Mouse (Mus musculus) spleen, postnatal 14 days (tissue): ENCODE results near the gene Snca.

ENCODE experiments used
- DNase-seq, 2 experiments: peaks; one replicate each; pipeline ENCODE4 v3.0.0; 2021 to 2022; ENCODE audit warnings: low spot score in 2 of 2

Snca gene

DNA sequence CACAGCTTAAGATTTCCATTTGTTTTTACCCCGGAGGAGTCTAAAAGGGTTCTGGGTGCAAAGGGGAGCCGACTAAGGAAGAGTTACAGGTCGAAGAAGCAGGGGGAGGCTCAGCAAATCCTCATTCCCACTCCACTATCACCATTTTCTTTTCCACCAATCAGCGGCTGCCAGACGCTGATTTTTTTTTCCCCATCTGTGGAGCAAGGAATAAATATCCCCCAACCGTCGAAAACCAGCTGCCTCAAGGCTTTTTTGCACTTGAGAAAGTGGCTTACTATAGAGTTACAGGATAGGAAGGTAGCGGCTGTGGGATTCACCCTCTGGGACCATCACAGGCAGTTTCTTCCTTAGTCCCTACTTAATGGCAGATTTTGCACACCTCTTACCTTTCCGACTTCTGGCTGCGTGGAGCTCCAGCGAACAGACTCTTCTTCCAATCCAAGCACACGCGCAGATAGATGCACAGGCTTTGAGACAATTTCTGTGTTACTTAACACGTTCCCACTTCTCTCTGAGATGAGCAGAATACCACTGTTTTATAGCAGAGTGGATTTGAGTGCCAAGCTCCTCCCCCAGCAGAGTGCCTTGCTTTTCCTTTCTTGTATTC lies at the start of gene Snca:
Snca (minus strand) TSS at position 574 of the 610 bp plus-strand sequence.
- DNase-seq: no peak

DNA sequence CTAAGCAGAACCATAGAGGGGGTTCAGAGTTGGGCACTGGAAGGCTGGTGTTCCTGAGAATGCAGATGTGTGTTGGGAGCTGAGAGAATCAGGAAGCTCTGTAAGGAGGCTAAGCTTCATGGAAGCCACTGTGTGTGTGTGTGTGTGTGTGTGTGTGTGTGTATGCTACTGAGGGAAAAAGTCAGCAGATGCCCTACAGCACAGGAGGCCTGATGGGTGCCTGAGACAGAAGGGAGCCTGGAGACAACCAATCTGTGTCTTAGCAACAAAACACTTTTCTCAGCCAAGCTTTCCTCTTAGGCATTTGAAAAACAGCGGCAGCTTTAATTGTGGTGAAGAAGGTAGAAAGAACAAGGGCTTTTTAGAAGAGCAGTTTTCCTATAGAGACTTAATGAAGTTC lies 40.5 kb upstream of the Snca start:
- DNase-seq: no peak

DNA sequence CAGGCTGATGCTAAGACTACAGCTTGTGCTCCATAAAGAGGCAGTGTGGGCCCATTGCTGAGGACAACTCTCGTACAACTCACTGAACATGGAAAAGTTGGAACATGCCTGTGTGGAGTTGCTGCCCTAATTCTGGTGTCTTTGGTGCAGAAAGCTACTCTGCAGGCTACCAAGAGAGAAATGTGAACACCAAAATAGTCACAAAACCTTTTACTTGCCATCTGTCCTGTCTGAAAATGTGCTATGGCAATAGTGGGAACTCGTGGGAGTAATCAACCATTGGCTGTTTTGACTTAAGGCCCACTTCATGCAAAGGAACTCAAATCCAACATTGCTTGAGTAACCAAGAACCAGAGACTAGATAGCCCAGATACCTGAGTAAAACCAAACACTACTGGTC lies 26.9 kb upstream of the Snca start:
- no peak for DNase-seq

GRCm38 (mm10) chr6:60851690-60852089 lies 22.0 kb upstream of the Snca start:
- DNase-seq: no peak

DNA sequence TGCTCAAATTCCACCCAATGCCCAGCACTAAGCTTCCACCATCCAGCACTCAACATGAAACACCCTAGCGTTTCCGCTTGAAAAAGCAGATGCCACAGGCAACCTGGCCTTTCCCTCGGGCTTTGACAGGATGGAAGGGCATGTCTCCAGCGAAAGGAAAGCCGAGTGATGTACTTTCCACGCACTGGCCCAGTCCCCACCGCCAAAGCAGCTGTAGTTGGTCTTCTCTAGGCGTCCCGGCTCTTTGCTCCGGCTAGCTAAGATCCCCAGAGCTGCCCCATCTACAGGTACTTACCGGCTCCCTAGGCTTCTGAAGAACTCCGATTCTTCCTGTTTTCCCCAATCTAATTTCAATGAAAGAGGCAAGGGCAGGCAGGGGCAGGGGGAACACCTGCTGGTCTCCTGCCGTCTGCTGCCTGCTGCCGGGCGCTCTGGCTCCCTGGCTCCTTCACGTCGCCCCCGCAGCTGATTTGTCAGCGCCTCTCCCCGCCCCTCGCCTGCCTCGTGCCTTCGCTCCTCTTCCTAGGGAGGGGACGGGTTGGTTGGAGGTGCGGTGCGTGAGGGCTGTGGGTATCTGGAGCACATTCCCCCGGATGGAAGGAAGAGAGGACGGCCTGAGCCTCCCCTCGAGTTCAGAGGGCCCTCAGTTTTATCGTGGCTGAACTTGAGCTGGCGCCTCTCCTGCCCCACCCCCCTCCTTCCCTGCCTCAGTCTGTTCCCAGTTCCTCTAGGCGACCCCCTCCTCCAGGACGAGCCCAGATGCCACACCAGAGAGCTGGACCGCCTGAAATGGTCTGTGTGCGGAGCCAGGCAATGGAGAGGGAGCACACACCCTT lies 1.0 kb downstream of the Snca start:
- peak; percentile 64 to 69 for DNase-seq

DNA sequence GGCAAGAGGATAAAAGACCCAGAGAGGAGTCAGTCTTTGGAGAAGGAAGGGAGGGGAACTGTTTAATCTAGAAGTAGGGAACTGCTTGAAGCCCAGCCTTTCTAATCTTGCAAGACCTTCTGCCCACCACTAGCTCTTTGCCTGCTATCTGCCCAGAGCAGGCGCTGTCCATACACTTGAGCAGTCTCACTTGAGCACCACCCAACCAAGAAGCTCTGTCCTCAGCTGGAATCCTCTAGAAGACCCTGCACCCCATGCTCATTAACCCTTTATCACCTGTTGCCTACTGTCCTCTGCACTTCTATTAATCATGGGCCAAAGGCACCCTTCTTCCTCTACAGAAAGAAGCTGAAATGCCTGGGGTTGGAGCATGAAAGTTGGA lies 1.6 kb downstream of the Snca start:
- DNase-seq: peak; percentile 41 to 55

GRCm38 (mm10) chr6:60827290-60827689 lies 2.4 kb downstream of the Snca start:
- DNase-seq: no peak

- DNase-seq: no peak
Observed at GRCm38 (mm10) chr6:60819272-60819671, 10.4 kb downstream of the Snca start.

DNA sequence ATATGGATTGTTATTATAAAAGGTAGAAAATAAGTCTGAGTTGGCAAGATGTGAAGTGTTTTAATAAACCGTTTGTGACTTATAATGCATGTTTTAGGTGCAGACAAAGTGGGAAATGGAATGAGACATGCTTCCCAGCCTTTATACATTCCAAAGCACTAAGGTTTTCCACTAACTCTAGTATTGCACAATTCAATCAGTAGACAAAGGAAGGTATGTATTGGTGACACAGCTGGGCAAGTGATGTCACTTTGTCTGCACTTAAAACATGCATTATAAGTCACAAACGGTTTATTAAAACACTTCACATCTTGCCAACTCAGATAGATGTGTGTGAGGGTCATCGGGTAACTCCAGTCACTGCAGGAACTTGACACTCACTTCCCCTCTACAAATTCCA lies 16.1 kb downstream of the Snca start:
- DNase-seq: no peak

DNA sequence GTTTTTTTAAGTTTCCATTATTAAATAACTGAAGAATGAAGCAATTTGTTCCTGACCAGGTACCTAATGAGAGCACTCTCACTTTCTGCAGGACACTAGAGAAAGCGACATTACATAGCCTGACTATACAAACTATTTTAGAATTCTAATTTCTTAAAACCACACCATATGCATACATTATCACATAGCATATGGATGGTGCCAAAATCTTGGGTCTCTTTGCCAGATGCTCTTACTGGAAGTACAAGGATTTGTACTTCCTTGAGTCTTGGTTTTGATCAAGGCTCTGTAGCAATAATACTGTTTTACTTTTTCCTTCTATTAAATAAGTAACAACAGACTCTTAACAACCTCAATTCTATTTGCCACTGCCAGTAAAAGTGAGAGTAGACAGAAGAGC lies 31.4 kb downstream of the Snca start:
- no peak for DNase-seq

DNA sequence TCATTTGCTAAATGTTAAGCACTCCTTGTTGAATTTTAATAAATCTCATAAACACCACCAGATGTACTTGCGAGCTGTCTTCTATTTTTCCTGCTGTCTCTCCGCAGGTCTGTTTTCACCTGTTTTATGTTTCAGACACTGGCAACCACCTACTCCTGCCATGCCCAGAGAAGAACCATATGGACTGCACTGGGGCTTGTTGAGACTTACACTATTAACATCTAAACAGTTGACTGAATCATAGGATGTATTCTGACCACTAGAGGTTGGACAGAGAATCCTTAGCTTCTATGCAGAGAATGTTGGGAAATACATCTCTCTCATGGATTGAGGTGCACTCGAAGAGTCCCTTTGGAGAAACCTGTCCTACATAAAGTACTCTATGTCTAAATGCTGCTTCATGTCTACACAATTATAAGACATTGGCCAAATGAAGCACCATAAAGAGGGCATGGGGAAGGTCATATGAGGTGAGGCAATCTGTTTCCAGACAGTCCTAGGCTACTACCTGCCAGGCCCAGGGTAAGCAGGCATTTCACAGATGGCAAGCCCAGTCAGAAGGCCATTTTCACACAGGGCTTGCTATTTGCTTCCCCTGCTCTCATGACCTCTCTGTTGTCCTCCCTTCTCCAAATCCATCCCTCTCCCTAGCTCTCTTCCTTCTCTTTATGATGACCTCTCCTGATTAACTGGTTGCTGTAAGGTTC lies 35.8 kb downstream of the Snca start:
- DNase-seq: no peak

DNA sequence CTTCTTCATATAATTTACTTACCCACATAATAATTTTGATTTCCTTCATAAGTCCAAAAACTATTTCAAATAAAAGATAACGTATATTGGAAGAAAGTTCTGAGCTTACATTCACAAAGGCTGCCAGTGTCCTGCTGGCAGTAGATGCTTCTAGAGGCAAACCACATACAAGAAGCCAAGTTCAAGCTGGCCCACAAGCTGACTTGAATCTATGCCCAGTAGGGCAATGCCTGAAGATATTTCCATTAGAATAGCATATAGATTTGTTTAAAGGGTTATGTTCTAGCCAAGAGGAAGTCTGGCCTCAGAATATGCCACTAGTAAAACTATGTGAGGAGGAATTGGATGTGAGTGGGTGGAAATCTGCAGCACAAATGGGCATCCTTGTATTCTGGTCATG lies 42.7 kb downstream of the Snca start:
- DNase-seq: no peak

DNA sequence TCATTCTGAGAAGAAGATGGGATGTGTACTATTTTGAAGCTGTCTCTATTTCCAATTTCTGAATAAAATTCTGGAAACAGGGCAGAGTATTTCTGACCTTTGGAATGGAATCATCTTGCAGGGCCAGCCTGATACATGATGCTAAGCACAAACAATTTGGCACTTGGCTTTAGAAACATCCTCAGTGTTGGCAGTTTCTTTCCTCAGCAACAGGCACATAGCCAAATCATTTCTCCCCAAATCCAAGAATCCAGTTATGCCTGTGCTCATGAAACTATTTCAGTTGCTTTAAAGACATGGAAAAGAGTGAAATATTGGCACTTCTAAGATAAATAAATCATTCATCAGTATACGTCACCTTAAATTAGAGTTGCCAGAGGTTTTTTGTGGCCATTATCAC lies 57.8 kb downstream of the Snca start:
- DNase-seq: no peak

DNA sequence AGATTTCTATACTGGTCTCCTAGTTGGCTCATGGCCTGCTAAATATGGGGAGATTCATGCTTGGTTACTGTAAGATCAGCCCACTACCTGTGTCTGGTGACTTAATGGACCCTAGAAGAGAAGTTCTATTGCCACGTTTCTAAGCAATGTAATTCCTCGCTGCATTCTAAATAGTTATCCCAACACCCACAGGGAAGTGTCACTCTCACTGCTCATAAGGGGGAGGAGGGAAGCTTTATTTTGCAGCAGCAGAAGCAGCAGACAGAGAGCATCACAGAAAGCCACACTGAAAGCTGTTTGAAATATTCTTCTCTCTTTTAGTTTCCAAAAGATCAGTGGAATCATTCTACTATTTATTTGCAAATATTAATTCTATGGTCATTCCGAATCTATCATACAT lies 64.0 kb downstream of the Snca start:
- DNase-seq: no peak

GRCm38 (mm10) chr6:60762864-60763263 lies 66.8 kb downstream of the Snca start:
- no peak for DNase-seq

GRCm38 (mm10) chr6:60761710-60762109 lies 67.9 kb downstream of the Snca start:
- DNase-seq: no peak

GRCm38 (mm10) chr6:60754975-60755374 lies 74.7 kb downstream of the Snca start:
- DNase-seq: no peak

DNA sequence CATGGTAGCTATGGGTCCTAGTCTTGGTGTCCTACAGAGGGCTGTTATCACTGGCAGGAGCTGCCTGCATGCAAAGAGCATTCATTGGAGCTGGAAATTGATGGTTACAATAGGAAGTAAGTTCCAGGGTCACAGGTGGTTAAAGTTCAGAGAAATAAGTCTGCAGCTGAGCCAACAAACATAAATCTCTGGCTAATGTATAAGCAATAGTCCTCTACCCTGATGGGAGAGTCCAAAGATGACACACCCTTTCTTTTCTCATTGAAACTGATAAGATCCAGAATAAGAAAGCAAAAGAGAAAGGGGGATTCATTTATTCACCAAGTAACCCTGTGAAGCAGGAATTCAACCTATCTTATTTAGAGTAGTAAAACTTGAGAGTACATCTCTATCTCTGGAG lies 83.7 kb downstream of the Snca start:
- no peak for DNase-seq

DNA sequence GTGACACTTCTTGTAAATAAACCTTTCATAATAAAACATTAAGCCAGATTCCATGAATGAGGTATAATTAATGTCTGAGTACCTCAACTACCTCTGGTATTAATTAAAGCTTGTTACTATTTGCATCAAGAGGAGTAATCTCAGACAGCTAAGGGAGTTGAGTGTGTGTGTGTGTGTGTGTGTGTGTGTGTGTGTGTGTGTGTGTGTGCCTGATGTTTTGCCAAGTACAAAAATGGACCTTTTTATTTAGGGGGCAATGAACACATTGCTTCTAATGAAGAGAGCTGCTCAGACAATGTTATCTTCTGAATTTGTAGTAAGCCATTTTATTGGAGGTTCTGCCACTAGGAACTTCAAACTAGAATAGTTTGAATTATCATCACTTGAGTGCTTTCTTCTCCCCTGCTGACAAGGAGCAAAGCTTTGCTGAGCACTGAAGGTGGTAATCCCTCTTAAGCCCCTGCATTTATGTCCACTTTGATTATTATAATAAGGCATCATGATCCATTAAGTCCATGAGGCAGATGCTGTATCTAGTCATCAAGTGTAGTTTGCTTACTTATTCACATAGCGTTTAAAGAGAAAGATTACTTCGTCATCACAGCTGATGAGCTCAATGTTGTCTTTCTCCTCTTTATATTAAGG lies 88.1 kb downstream of the Snca start:
- DNase-seq: no peak

DNA sequence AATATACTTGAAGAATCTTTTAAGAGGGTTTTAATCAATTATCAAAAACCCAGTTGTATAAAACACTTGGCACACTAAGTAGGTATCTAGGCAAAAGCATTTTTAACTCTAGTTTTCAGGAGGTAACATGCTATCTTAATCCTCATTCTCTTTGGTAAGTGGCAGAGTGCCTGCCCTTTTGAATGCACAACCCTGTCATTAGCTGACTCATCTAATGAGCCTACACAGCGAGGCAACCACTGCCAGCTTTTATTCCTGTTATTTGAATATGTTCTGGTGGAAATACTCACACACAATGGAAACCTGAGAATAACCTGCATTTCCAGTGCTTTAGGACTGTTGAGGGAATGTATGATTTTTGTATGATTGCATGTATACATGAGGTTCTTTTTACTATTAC lies 89.9 kb downstream of the Snca start:
- DNase-seq: no peak

GRCm38 (mm10) chr6:60731164-60731563 lies 98.5 kb downstream of the Snca start:
- DNase-seq: no peak

DNA sequence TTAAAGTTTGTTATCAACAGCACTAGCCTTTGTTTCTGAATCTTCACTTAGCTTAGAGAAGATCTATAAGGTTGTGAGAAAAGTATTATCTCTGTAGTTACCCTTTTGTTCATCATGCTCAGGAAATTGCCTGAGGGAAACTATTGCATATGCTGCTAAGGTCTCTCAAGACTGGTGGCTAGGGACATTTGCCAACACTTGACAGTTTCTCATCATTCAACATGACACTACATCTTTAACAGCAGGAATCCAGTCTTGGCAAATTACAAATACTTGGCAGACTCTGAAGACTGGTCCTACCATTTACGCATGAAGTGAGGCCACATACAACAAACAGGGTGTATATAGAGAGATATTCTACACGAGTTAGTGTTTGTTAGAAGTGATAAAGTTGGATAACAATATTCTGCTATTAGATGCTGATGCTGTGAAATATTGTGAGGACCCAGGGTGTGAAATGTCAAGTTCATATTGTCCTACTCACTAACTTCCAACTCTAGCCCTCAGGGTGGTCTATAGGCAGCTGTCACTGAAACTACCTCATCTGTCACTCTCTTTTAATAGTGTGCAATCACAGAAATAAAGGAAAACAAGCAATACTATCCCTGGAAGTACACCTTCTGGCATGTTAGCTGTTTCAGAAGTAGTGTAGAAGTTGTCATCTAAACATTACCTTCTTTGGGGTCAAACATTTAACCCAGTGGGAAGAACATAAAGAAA lies 105.4 kb downstream of the Snca start:
- no peak for DNase-seq
